Mouse (Mus musculus) cerebellum, adult 2 months (tissue): ENCODE data around the gene Tll1.

Experiments
- CTCF ChIP-seq: fragments of 200-500 bp; IDR thresholded peaks from 2 replicates; pipeline ENCODE4 v1.5.1; 2011; ENCODE audit warnings: low read depth, mild to moderate bottlenecking, control low read depth, low read length, moderate library complexity, borderline replicate concordance; ENCODE audit not compliant: insufficient read depth
- POLR2A ChIP-seq: fragments of 200-500 bp; IDR thresholded peaks from 2 replicates; pipeline ENCODE4 v1.6.1; 2011; ENCODE audit warnings: low read length, control low read depth, borderline replicate concordance; ENCODE audit not compliant: insufficient read depth

GRCm38 (mm10) chr8:64152216-64152804 is 53.8 kb downstream of the Tll1 start:
- TF ChIP-seq CTCF (no peak; the same call in 1 of the 2 replicates), POLR2A (peak; percentile 59; the same call in 1 of the 2 replicates)
